Comparison of ENCODE assay signal across 8 mouse cellular contexts in the genomic region with DNA sequence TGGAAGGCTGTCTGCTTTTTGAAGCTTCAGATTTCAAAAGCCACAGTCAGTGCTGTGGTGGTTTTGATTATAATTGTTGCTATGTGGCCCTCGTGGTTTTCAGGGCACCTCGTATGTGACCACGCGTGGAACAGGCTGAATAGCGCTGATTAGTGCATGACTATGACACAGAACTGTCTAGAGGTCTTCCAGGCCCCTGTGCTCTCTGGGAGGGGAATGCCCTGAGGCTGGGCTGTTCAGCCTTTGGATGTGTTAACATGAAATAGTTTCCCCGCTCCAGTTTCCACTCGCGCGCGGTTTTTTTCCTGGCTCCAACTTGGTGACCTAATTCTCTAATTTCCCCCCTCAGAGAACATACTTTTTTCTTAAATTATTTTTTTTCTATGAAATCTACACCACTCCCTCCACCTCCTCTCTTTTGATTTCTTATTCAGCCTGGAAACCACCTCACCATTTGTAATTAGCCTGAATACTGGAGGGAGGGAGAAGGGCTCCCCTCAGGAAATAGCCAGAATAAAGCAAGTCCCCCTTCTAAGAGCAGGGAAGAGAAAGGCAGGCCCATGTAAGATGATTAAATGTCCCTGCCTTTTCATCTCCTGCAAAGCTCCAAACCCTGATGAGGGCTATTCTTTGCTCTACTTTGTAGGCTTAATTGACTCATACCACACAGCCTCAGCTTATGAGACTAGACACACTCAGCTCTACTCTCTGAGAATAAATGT.
DNase-seq lines count a peak whose midpoint lies in the region; ATAC-seq and TF ChIP-seq lines count a peak whose summit lies in the region.

No protein-coding gene starts in this region.

- no peaks in the 10 kb centered on the region for H3K27me3 ChIP-seq in kidney, embryonic 15.5 days
- no peaks in the 10 kb centered on the region for H3K27me3 ChIP-seq in kidney, embryonic 14.5 days (ENCODE audit: control insufficient read depth, insufficient read depth, low read length)
- no peaks in the 10 kb centered on the region for H3K27me3 ChIP-seq in forebrain, postnatal 0 days (ENCODE audit: insufficient read depth, low read length)
- no peaks in the 10 kb centered on the region for H3K27me3 ChIP-seq in midbrain, embryonic 14.5 days (ENCODE audit: control insufficient read depth, insufficient read depth, low read length)

- DNase-seq in brain, adult 2 months (ENCODE audit: low read depth, low spot score) = peak; percentile 7
- peak; percentile 23 for DNase-seq in forebrain, postnatal 0 days
- DNase-seq in midbrain, embryonic 14.5 days = peak; percentile 70
- DNase-seq in MN1 (ENCODE audit: low spot score) = no peak
- DNase-seq in urinary bladder, postnatal 36 days (ENCODE audit: low spot score in 2 of 2) = no peak
- DNase-seq in frontal cortex, postnatal 25 days (ENCODE audit: low spot score in 2 of 2) = no peak

- peak overlapping the region; percentile 25; the same call in 1 of the 2 replicates for H3K4me2 ChIP-seq in kidney, embryonic 15.5 days
- no peak overlapping the region for H3K4me2 ChIP-seq in kidney, embryonic 14.5 days (replicated peaks; ENCODE audit: low read depth, low read length)
- H3K4me2 ChIP-seq in forebrain, postnatal 0 days (ENCODE audit: low read depth) = peak overlapping the region; percentile 41
- H3K4me2 ChIP-seq in midbrain, embryonic 14.5 days (ENCODE audit: low read length) = peak overlapping the region; percentile 39

- H3K9me3 ChIP-seq in kidney, embryonic 15.5 days (replicated peaks) = no peaks in the 10 kb centered on the region
- H3K9me3 ChIP-seq in kidney, embryonic 14.5 days (ENCODE audit: control insufficient read depth, low read length) = no peaks in the 10 kb centered on the region
- no peaks in the 10 kb centered on the region for H3K9me3 ChIP-seq in forebrain, postnatal 0 days (ENCODE audit: low read length)
- no peaks in the 10 kb centered on the region for H3K9me3 ChIP-seq in midbrain, embryonic 14.5 days (ENCODE audit: control insufficient read depth, low read length)

- H3K4me3 ChIP-seq in kidney, embryonic 15.5 days (replicated peaks) = no peak overlapping the region
- H3K4me3 ChIP-seq in kidney, embryonic 14.5 days (ENCODE audit: low read length) = no peak overlapping the region
- H3K4me3 ChIP-seq in forebrain, postnatal 0 days (ENCODE audit: low read depth, low read length) = 0 out of 2 replicates have a peak overlapping the region, but pooled peaks have one; percentile 2
- H3K4me3 ChIP-seq in midbrain, embryonic 14.5 days (replicated peaks; ENCODE audit: low read depth, low read length) = no peak overlapping the region

- WGBS in kidney, embryonic 15.5 days = 63% methylated on average over 10 of the region's 10 CpGs
- WGBS in kidney, embryonic 14.5 days = 58% methylated on average over 10 of the region's 10 CpGs
- WGBS in forebrain, postnatal 0 days = 12% methylated on average over 10 of the region's 10 CpGs
- WGBS in midbrain, embryonic 14.5 days = 36% methylated on average over 10 of the region's 10 CpGs

- H3K27ac ChIP-seq in kidney, embryonic 15.5 days = 0 out of 2 replicates have a peak overlapping the region, but pooled peaks have one; percentile 48
- no peak overlapping the region for H3K27ac ChIP-seq in kidney, embryonic 14.5 days (ENCODE audit: low read depth, low read length)
- no peak overlapping the region for H3K27ac ChIP-seq in forebrain, postnatal 0 days (ENCODE audit: low read depth, low read length)
- no peak overlapping the region for H3K27ac ChIP-seq in midbrain, embryonic 14.5 days (replicated peaks; ENCODE audit: low read depth, low read length)

- no peaks in the 10 kb centered on the region for H3K36me3 ChIP-seq in kidney, embryonic 15.5 days
- H3K36me3 ChIP-seq in kidney, embryonic 14.5 days (ENCODE audit: control insufficient read depth, insufficient read depth, low read length) = no peaks in the 10 kb centered on the region
- no peaks in the 10 kb centered on the region for H3K36me3 ChIP-seq in forebrain, postnatal 0 days (ENCODE audit: insufficient read depth)
- no peaks in the 10 kb centered on the region for H3K36me3 ChIP-seq in midbrain, embryonic 14.5 days (ENCODE audit: control insufficient read depth, insufficient read depth, low read length)

- ATAC-seq in kidney, embryonic 15.5 days (replicated peaks; ENCODE audit: low FRiP score) = peak; percentile 36; the same call in 1 of the 2 replicates
- ATAC-seq in kidney, embryonic 14.5 days (ENCODE audit: low FRiP score, low TSS enrichment) = no peak; the same call in 1 of the 2 replicates
- ATAC-seq in forebrain, postnatal 0 days = peak; percentile 45; the same call in 1 of the 2 replicates
- ATAC-seq in midbrain, embryonic 14.5 days (ENCODE audit: low FRiP score, low TSS enrichment) = no peak; the same call in 1 of the 2 replicates

- no peak for TF ChIP-seq CTCF in forebrain, postnatal 0 days (IDR thresholded peaks at IDR 0.05; ENCODE audit: low read depth)

- H3K9ac ChIP-seq in kidney, embryonic 15.5 days = no peak overlapping the region
- H3K9ac ChIP-seq in kidney, embryonic 14.5 days (ENCODE audit: low read depth, low read length) = no peak overlapping the region
- no peak overlapping the region for H3K9ac ChIP-seq in forebrain, postnatal 0 days
- H3K9ac ChIP-seq in midbrain, embryonic 14.5 days (replicated peaks; ENCODE audit: low read length) = no peak overlapping the region

- H3K4me1 ChIP-seq in kidney, embryonic 15.5 days = peaks cover 11% of the 10 kb centered on the region
- H3K4me1 ChIP-seq in kidney, embryonic 14.5 days (ENCODE audit: control insufficient read depth, insufficient read depth, low read length) = peaks cover 6% of the 10 kb centered on the region; the same call in 1 of the 2 replicates
- H3K4me1 ChIP-seq in forebrain, postnatal 0 days (ENCODE audit: insufficient read depth) = no peaks in the 10 kb centered on the region
- 0 out of 2 replicates have a peak, but pooled peaks cover 5% of the 10 kb centered on the region for H3K4me1 ChIP-seq in midbrain, embryonic 14.5 days (ENCODE audit: control insufficient read depth, insufficient read depth, low read length)

Comparison
In these comparisons a context has a peak if more than half of its experiments do, and no peak if none do; other contexts are left out.
1. ATAC-seq: peak in kidney, embryonic 15.5 days (single experiment) and forebrain, postnatal 0 days (single experiment); none in kidney, embryonic 14.5 days (single experiment) and midbrain, embryonic 14.5 days (single experiment).
2. DNase-seq: peak in brain, adult 2 months (single experiment), forebrain, postnatal 0 days (single experiment) and midbrain, embryonic 14.5 days (single experiment); none in MN1 (single experiment), urinary bladder, postnatal 36 days (0 of 2) and frontal cortex, postnatal 25 days (0 of 2).